Mouse (Mus musculus): ENCODE results near the gene Kdm4a. TPM values are rescaled to one million over a fixed set of nuclear protein-coding genes. Genes with fewer than 3 reads are reported as not detected.

Gene Kdm4a
- total and polyA plus RNA-seq, 2 experiments from 2014 or later: 17.8 to 30.0 TPM

DNA sequence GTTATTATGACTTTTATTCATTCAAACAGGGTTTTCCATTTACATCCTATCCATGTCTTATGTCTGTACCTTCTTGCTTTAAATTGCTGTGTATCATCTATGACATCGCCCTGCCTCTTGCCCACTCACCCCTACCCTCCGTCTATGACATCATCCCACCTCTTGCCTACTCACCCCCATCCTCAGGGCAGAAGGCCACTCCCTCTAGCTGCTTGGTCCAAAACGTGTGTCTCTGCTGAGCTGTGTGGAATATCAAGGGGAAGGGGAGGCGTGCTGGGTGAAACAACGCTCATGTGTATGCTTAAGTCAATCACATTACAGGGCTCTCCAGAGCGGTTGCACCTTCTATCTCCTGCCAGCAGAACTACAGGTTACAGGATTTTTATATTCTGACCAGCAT lies 83.8 kb downstream of the Kdm4a start:
- Histone ChIP-seq H3K27me3 (ENCODE audit: control insufficient read depth, insufficient read depth, low read length) (no peaks in the 10 kb centered on the region), H3K4me2 (ENCODE audit: low read depth, low read length) (no peak overlapping the region), H3K9ac (replicated peaks; ENCODE audit: low read depth, low read length) (no peak overlapping the region), H3K4me3 (ENCODE audit: low read depth, low read length) (no peak overlapping the region), H3K36me3 (replicated peaks; ENCODE audit: control insufficient read depth, insufficient read depth, low read length) (no peaks in the 10 kb centered on the region), H3K9me3 (replicated peaks; ENCODE audit: control insufficient read depth, low read length) (no peaks in the 10 kb centered on the region; the same call in 1 of the 2 replicates), H3K27ac (ENCODE audit: low read depth) (no peak overlapping the region), H3K4me1 (ENCODE audit: control insufficient read depth, insufficient read depth) (no peaks in the 10 kb centered on the region)
- ATAC-seq (ENCODE audit: insufficient read depth, low read depth) (no peak), DNase-seq (ENCODE audit: low spot score) (no peak)
- TF ChIP-seq EP300 (IDR thresholded peaks at IDR 0.05; ENCODE audit: low read depth) (no peak), CTCF (IDR thresholded peaks at IDR 0.05; ENCODE audit: low read depth) (no peak)
- 68% methylated on average over 6 of the region's 6 CpGs for WGBS

DNA sequence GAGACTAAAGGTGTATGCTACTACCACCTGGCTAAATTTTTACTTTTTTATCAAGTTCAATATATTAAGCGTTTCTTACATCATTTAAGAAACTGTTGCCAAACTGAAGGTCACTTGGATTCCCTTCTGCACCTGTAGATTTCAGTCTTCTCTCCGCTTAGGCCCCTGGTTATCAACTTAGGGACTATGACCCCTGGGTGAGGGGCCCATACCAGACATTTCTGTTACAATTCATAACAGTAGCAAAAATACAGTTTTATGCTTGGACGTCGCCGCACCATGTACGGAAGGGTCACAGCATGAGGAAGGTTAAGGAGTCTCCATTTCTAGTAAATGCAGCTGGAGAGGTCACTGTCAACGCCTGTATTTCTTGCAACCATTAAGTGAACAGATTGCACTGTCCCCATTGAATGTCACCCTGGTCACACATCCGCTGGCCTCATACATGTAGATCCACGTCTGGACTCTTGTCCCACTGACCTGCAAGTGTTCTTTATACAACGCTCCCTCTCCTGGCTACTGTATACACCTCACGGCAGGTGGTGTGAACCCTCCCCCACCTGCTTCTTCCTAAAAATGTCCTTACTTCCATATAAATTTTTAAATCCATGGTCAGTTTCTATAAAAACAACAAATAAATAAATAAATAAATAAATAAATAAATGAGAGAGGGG lies 86.9 kb downstream of the Kdm4a start:
- Histone ChIP-seq H3K27ac (ENCODE audit: low read depth) (no peak overlapping the region), H3K9ac (replicated peaks; ENCODE audit: low read depth, low read length) (no peak overlapping the region), H3K4me2 (ENCODE audit: low read depth, low read length) (no peak overlapping the region), H3K9me3 (replicated peaks; ENCODE audit: control insufficient read depth, low read length) (no peaks in the 10 kb centered on the region; the same call in 1 of the 2 replicates), H3K4me1 (ENCODE audit: control insufficient read depth, insufficient read depth) (no peaks in the 10 kb centered on the region), H3K36me3 (replicated peaks; ENCODE audit: control insufficient read depth, insufficient read depth, low read length) (no peaks in the 10 kb centered on the region), H3K4me3 (ENCODE audit: low read depth, low read length) (no peak overlapping the region), H3K27me3 (ENCODE audit: control insufficient read depth, insufficient read depth, low read length) (no peaks in the 10 kb centered on the region)
- TF ChIP-seq CTCF (IDR thresholded peaks at IDR 0.05; ENCODE audit: low read depth) (no peak), EP300 (IDR thresholded peaks at IDR 0.05; ENCODE audit: low read depth) (no peak)
- no peak for DNase-seq (ENCODE audit: low spot score)
- WGBS: 92% methylated on average over 11 of the region's 11 CpGs
- no peak for ATAC-seq (ENCODE audit: insufficient read depth, low read depth)

DNA sequence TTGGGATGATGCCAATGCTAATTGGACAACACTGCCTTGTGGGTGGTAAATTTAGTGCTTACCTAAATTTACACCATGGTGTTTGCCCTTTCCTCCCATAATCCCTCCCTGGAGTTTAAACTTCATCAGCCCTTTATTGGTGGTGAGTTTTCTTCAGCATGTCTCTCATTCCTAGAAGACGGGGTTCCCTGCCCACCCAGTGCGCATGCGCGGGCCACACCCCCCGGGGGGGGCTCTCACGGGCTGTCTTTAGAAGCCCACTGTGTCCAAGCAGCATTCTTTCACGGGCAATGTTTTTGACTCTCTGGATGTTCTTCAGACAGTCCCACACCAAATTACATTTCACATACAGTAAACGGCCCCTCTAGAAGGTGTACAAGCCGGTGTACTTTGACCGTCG lies 89.4 kb downstream of the Kdm4a start:
- Histone ChIP-seq H3K9me3 (replicated peaks; ENCODE audit: control insufficient read depth, low read length) (no peaks in the 10 kb centered on the region; the same call in 1 of the 2 replicates), H3K27ac (ENCODE audit: low read depth) (no peak overlapping the region), H3K4me1 (ENCODE audit: control insufficient read depth, insufficient read depth) (no peaks in the 10 kb centered on the region), H3K9ac (replicated peaks; ENCODE audit: low read depth, low read length) (no peak overlapping the region), H3K4me2 (ENCODE audit: low read depth, low read length) (no peak overlapping the region), H3K36me3 (replicated peaks; ENCODE audit: control insufficient read depth, insufficient read depth, low read length) (no peaks in the 10 kb centered on the region), H3K4me3 (ENCODE audit: low read depth, low read length) (no peak overlapping the region), H3K27me3 (ENCODE audit: control insufficient read depth, insufficient read depth, low read length) (no peaks in the 10 kb centered on the region)
- TF ChIP-seq EP300 (IDR thresholded peaks at IDR 0.05; ENCODE audit: low read depth): no peak
- TF ChIP-seq CTCF (IDR thresholded peaks at IDR 0.05; ENCODE audit: low read depth): no peak
- WGBS: 83% methylated on average over 11 of the region's 11 CpGs
- DNase-seq (ENCODE audit: low spot score): no peak
- no peak for ATAC-seq (ENCODE audit: insufficient read depth, low read depth)

DNA sequence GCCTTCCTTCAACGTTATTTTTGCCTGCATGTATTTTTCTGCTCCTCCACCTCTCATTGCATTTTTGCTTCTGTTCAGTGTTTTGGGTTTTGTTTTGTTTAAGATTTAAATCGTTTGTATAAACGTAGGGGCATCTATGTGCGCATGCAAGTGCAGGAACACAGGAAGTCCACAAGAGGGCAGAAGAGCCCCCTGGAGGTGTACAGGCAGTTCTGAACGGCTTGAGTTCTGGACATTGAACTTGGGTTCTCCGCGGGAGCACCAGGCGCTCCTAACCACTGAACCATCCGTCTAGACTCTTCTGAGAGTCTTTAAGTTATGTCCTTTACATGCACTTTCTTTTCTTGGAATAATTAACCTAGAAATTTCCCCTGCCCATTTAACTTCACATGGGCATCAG lies 89.9 kb downstream of the Kdm4a start:
- ATAC-seq (ENCODE audit: insufficient read depth, low read depth): no peak
- no peak for DNase-seq (ENCODE audit: low spot score)
- no peaks in the 10 kb centered on the region; the same call in 1 of the 2 replicates for H3K9me3 ChIP-seq (replicated peaks; ENCODE audit: control insufficient read depth, low read length)
- H3K4me3 ChIP-seq (ENCODE audit: low read depth, low read length): no peak overlapping the region
- no peak overlapping the region for H3K4me2 ChIP-seq (ENCODE audit: low read depth, low read length)
- no peaks in the 10 kb centered on the region for H3K4me1 ChIP-seq (ENCODE audit: control insufficient read depth, insufficient read depth)
- H3K9ac ChIP-seq (replicated peaks; ENCODE audit: low read depth, low read length): no peak overlapping the region
- H3K36me3 ChIP-seq (replicated peaks; ENCODE audit: control insufficient read depth, insufficient read depth, low read length): no peaks in the 10 kb centered on the region
- H3K27me3 ChIP-seq (ENCODE audit: control insufficient read depth, insufficient read depth, low read length): no peaks in the 10 kb centered on the region
- peak; percentile 74 for TF ChIP-seq CTCF (IDR thresholded peaks at IDR 0.05; ENCODE audit: low read depth)
- no peak for TF ChIP-seq EP300 (IDR thresholded peaks at IDR 0.05; ENCODE audit: low read depth)
- 38% methylated on average over 9 of the region's 9 CpGs for WGBS
- no peak overlapping the region for H3K27ac ChIP-seq (ENCODE audit: low read depth)

DNA sequence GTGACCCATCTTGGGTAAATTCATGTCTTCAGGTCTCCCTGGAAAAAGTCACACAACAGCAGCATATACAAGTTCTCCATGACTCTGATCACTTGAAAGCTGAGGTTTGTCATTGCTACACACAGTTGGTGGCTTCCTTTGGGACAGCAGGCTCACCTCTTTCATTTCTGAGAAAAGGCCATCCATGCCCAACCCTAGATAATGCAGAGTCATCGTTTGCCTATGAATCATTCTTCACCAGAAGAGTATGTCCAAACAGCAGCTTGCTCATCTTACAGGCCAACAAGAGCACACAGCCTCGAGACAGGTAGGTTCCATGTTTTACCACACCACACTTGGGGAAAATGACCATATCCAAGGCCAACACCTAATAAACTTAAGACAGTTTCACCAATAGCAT lies 91.1 kb downstream of the Kdm4a start:
- TF ChIP-seq CTCF (IDR thresholded peaks at IDR 0.05; ENCODE audit: low read depth) (no peak), EP300 (IDR thresholded peaks at IDR 0.05; ENCODE audit: low read depth) (no peak)
- WGBS: 75% methylated on average over 2 of the region's 2 CpGs
- H3K9me3 ChIP-seq (replicated peaks; ENCODE audit: control insufficient read depth, low read length): no peaks in the 10 kb centered on the region

More for the DNA sequence above, 91.1 kb downstream of the Kdm4a start:
- ATAC-seq (ENCODE audit: insufficient read depth, low read depth): no peak
- no peaks in the 10 kb centered on the region for H3K27me3 ChIP-seq (ENCODE audit: control insufficient read depth, insufficient read depth, low read length)
- H3K4me2 ChIP-seq (ENCODE audit: low read depth, low read length): no peak overlapping the region
- DNase-seq (ENCODE audit: low spot score): no peak
- no peak overlapping the region for H3K27ac ChIP-seq (ENCODE audit: low read depth)
- no peaks in the 10 kb centered on the region; the same call in 1 of the 2 replicates for H3K4me1 ChIP-seq (ENCODE audit: control insufficient read depth, insufficient read depth)
- no peaks in the 10 kb centered on the region for H3K36me3 ChIP-seq (replicated peaks; ENCODE audit: control insufficient read depth, insufficient read depth, low read length)
- H3K9ac ChIP-seq (replicated peaks; ENCODE audit: low read depth, low read length): no peak overlapping the region
- no peak overlapping the region for H3K4me3 ChIP-seq (ENCODE audit: low read depth, low read length)

Small RNA genes within 50 kb of the gene (microRNA-seq; reads per million reads assigned to microRNA genes)
- not detected for gene Mir7226

Other genes starting within 250 kb of the Kdm4a start
- gene St3gal3, start 45.1 kb downstream of the Kdm4a start, total RNA-seq (2014; rRNA removed; ENCODE audit: low replicate concordance): 37.0 and 44.5 TPM in 2 replicates
- 6.7 and 8.2 TPM in 2 replicates for gene St3gal3, start 45.1 kb downstream of the Kdm4a start, polyA plus RNA-seq (2015; fragmentation: Nextera tagmentation; extraction: Ambion mirVana)
- gene Ptprf, start 111.4 kb upstream of the Kdm4a start, total RNA-seq (2014; rRNA removed; ENCODE audit: low replicate concordance): 33.7 and 40.8 TPM in 2 replicates
- gene Ptprf, start 111.4 kb upstream of the Kdm4a start, polyA plus RNA-seq (2015; fragmentation: Nextera tagmentation; extraction: Ambion mirVana): 5.2 and 5.9 TPM in 2 replicates
- gene Szt2, start 229.2 kb upstream of the Kdm4a start, total RNA-seq (2014; rRNA removed; ENCODE audit: low replicate concordance): 15.4 and 23.5 TPM in 2 replicates
- 2.0 and 2.3 TPM in 2 replicates for gene Szt2, start 229.2 kb upstream of the Kdm4a start, polyA plus RNA-seq (2015; fragmentation: Nextera tagmentation; extraction: Ambion mirVana)
- 17.3 and 40.2 TPM in 2 replicates for gene Med8, start 229.3 kb upstream of the Kdm4a start, total RNA-seq (2014; rRNA removed; ENCODE audit: low replicate concordance)
- gene Med8, start 229.3 kb upstream of the Kdm4a start, polyA plus RNA-seq (2015; fragmentation: Nextera tagmentation; extraction: Ambion mirVana): 56.2 and 58.8 TPM in 2 replicates
- gene Elovl1, start 248.1 kb upstream of the Kdm4a start, total RNA-seq (2014; rRNA removed; ENCODE audit: low replicate concordance): 44.4 and 74.3 TPM in 2 replicates
- gene Elovl1, start 248.1 kb upstream of the Kdm4a start, polyA plus RNA-seq (2015; fragmentation: Nextera tagmentation; extraction: Ambion mirVana): 49.8 and 49.9 TPM in 2 replicates

Measured in heart, postnatal 0 days (tissue).